Mouse (Mus musculus) embryo, embryonic 10.5 days (tissue): ENCODE measurements around the gene Cdhr3.
A peak's percentile ranks its signal among the peaks of the same experiment; 100 is the strongest.

Experiments used
- DNase-seq: peaks from one replicate; pipeline ENCODE4 v3.0.0-alpha.2; 2015; ENCODE audit warnings: low spot score

Cdhr3 gene

GRCm38 (mm10) chr12:33035089-33035718, 57.5 kb downstream of the Cdhr3 start:
- no peak for DNase-seq

- no peak for DNase-seq
Measured at GRCm38 (mm10) chr12:33034343-33035088, 58.2 kb downstream of the Cdhr3 start.

- no peak for DNase-seq
Measured at GRCm38 (mm10) chr12:33033221-33033620, 59.5 kb downstream of the Cdhr3 start.

GRCm38 (mm10) chr12:33030589-33030988, 62.1 kb downstream of the Cdhr3 start:
- DNase-seq: no peak

- peak; percentile 61 for DNase-seq
Measured at GRCm38 (mm10) chr12:33030066-33030465, 62.6 kb downstream of the Cdhr3 start.

GRCm38 (mm10) chr12:33028708-33029107, 64.0 kb downstream of the Cdhr3 start:
- no peak for DNase-seq

GRCm38 (mm10) chr12:33028109-33028691, 64.5 kb downstream of the Cdhr3 start:
- no peak for DNase-seq

- DNase-seq: peak; percentile 94
Measured at GRCm38 (mm10) chr12:33027093-33027492, 65.6 kb downstream of the Cdhr3 start.

GRCm38 (mm10) chr12:33024524-33024923, 68.2 kb downstream of the Cdhr3 start:
- no peak for DNase-seq

- DNase-seq: no peak
Measured at GRCm38 (mm10) chr12:33021751-33022150, 70.9 kb downstream of the Cdhr3 start.

GRCm38 (mm10) chr12:33021140-33021539, 71.5 kb downstream of the Cdhr3 start:
- DNase-seq: no peak

- DNase-seq: no peak
Measured at GRCm38 (mm10) chr12:33020011-33020410, 72.7 kb downstream of the Cdhr3 start.

- DNase-seq: no peak
Measured at GRCm38 (mm10) chr12:33018601-33019000, 74.1 kb downstream of the Cdhr3 start.

- DNase-seq: no peak
Measured at GRCm38 (mm10) chr12:33016824-33017705, 75.6 kb downstream of the Cdhr3 start.

GRCm38 (mm10) chr12:33015103-33015502, 77.6 kb downstream of the Cdhr3 start:
- no peak for DNase-seq

GRCm38 (mm10) chr12:33014050-33014796, 78.5 kb downstream of the Cdhr3 start:
- DNase-seq: no peak

GRCm38 (mm10) chr12:33010026-33010425, 82.6 kb downstream of the Cdhr3 start:
- peak; percentile 61 for DNase-seq

- no peak for DNase-seq
Measured at GRCm38 (mm10) chr12:33009206-33009966, 83.3 kb downstream of the Cdhr3 start.

- no peak for DNase-seq
Measured at GRCm38 (mm10) chr12:33008305-33009110, 84.2 kb downstream of the Cdhr3 start.

GRCm38 (mm10) chr12:33007176-33007575, 85.5 kb downstream of the Cdhr3 start:
- no peak for DNase-seq
